Mouse (Mus musculus) liver, embryonic 14.5 days (tissue): ENCODE results near the gene Parp11. TPM values are rescaled to one million over a fixed set of nuclear protein-coding genes. Genes with fewer than 3 reads are reported as not detected.

Experiments
- ATAC-seq: fragments of 200-750 bp; cut with Nextera tagmentation; 2 replicates; pipeline ENCODE4 v1.8.0; 2017; ENCODE audit warnings: moderate number of reproducible peaks, mild to moderate bottlenecking, moderate library complexity; ENCODE audit not compliant: insufficient read depth
- DNase-seq, 3 experiments: peaks; one replicate each; pipeline ENCODE4 v3.0.0-alpha.2; 2012 to 2013; ENCODE audit warnings: low read depth in 3 of 3, low spot score in 3 of 3
- H3K27ac ChIP-seq: fragments of 300-500 bp; sonication (generic); 2 replicates; pipeline ENCODE4 v1.5.1; 2014; ENCODE audit warnings: moderate library complexity, mild to moderate bottlenecking, control low read depth, inconsistent platforms
- H3K27me3 ChIP-seq: fragments of 300-500 bp; sonication (generic); 2 replicates; pipeline ENCODE4 v1.6.1; 2014; ENCODE audit warnings: mild to moderate bottlenecking, low read length, moderate library complexity; ENCODE audit not compliant: control insufficient read depth, insufficient read depth
- H3K36me3 ChIP-seq: fragments of 300-500 bp; sonication (generic); replicated peaks from 2 replicates; pipeline ENCODE4 v1.6.1; 2014; ENCODE audit warnings: low read depth; ENCODE audit not compliant: control insufficient read depth, insufficient read depth
- H3K4me1 ChIP-seq, 2 experiments: fragments of 200-500 bp in 1 of 2; fragments of 300-500 bp in 1 of 2; sonication (generic) in 1 of 2; replicated peaks; 2 replicates each; pipeline ENCODE4 v1.6.1; 2012 to 2014; ENCODE audit warnings: antibody characterized with exemption in 1 of 2, inconsistent platforms in 1 of 2, low read length in 1 of 2; ENCODE audit not compliant: control insufficient read depth in 2 of 2, insufficient read depth in 2 of 2
- H3K4me2 ChIP-seq: fragments of 300-500 bp; sonication (generic); 2 replicates; pipeline ENCODE4 v1.6.1; 2014; ENCODE audit warnings: low read depth, mild to moderate bottlenecking, control low read depth, moderate library complexity
- H3K4me3 ChIP-seq, 2 experiments: fragments of 200-500 bp in 1 of 2; fragments of 300-500 bp in 1 of 2; sonication (generic) in 1 of 2; 2 replicates each; pipeline ENCODE4 v1.5.1; 2012 to 2014; ENCODE audit warnings: low read depth in 2 of 2, low read length in 2 of 2, mild to moderate bottlenecking in 2 of 2, control low read depth in 1 of 2, inconsistent platforms in 1 of 2, moderate library complexity in 1 of 2; ENCODE audit not compliant: insufficient read depth in 1 of 2
- H3K9ac ChIP-seq: fragments of 300-500 bp; sonication (generic); replicated peaks from 2 replicates; pipeline ENCODE4 v1.6.1; 2014; ENCODE audit warnings: mild to moderate bottlenecking, control low read depth, moderate library complexity
- H3K9me3 ChIP-seq: fragments of 300-500 bp; sonication (generic); 2 replicates; pipeline ENCODE4 v1.6.1; 2016; ENCODE audit warnings: low read length, mixed read lengths; ENCODE audit not compliant: control insufficient read depth
- CTCF ChIP-seq: IDR thresholded peaks from 2 replicates; pipeline ENCODE4 v1.5.1; 2016; ENCODE audit warnings: antibody characterized with exemption, low read depth, control low read depth
- EP300 ChIP-seq: IDR thresholded peaks from 2 replicates; pipeline ENCODE4 v1.6.1; 2016; ENCODE audit warnings: antibody characterized with exemption, low read depth
- WGBS: fragments of 180-500 bp; shearing (Covaris S2); extraction: QIAGEN DNeasy Blood & Tissue Kit; methylation state at CpG from one replicate; pipeline ENCODE4 v1.1.7; 2014; ENCODE audit not compliant: insufficient replicate concordance; 5-methylcytosine and 5-hydroxymethylcytosine counted together
- polyA plus RNA-seq, 2 experiments: library from polyadenylated mRNA; depleted of rRNA in 1 of 2; stranded (reverse) in 1 of 2; unstranded in 1 of 2; fragments of >200 nt; fragmentation: Nextera tagmentation in 1 of 2; extraction: Ambion mirVana in 1 of 2; gene quantifications; 2 replicates each; pipeline versions ENCODE4 v1.2.1 to v1.2.3; 2012 to 2014

The Parp11 gene
- polyA plus RNA-seq, 2 experiments: 5.0 to 5.7 TPM

DNA sequence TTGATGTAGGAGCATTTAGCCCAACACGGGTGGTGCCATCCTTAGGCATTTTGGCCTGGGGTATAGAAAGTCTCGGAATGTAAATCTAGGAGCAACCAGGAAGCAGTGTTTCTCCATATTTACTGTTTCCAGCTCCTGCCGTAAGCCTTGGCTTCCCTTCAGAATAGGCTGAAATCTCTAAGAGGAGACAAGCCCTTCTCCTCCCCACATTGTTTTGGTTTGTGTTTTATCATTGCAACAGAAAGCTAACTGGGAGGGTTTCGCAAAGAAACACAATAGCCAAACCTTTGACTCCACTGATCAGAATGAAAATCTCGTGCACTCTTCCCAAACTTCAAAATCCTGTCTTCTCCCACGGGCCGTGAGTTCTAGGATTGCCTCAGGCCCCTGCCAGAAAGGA lies 15.9 kb upstream of the Parp11 start:
- no peaks in the 10 kb centered on the region for H3K4me1 ChIP-seq
- no peaks in the 10 kb centered on the region for H3K9me3 ChIP-seq
- H3K36me3 ChIP-seq: no peaks in the 10 kb centered on the region
- DNase-seq: no peak
- no peak overlapping the region for H3K9ac ChIP-seq
- no peaks in the 10 kb centered on the region for H3K27me3 ChIP-seq
- no peak overlapping the region for H3K4me2 ChIP-seq
- no peak for ATAC-seq
- WGBS: 61% methylated on average over 7 of the region's 7 CpGs
- TF ChIP-seq EP300 (no peak), CTCF (no peak)
- no peak overlapping the region for H3K27ac ChIP-seq
- no peak overlapping the region for H3K4me3 ChIP-seq

GRCm38 (mm10) chr6:127431196-127431766 lies 15.4 kb upstream of the Parp11 start:
- Histone ChIP-seq H3K9ac (no peak overlapping the region), H3K36me3 (no peaks in the 10 kb centered on the region), H3K9me3 (no peaks in the 10 kb centered on the region), H3K4me3 (no peak overlapping the region), H3K4me2 (no peak overlapping the region), H3K27ac (no peak overlapping the region), H3K4me1 (no peaks in the 10 kb centered on the region), H3K27me3 (no peaks in the 10 kb centered on the region)
- no peak for TF ChIP-seq CTCF
- no peak for TF ChIP-seq EP300
- WGBS: 47% methylated on average over 6 of the region's 6 CpGs
- ATAC-seq: no peak
- DNase-seq: no peak

DNA sequence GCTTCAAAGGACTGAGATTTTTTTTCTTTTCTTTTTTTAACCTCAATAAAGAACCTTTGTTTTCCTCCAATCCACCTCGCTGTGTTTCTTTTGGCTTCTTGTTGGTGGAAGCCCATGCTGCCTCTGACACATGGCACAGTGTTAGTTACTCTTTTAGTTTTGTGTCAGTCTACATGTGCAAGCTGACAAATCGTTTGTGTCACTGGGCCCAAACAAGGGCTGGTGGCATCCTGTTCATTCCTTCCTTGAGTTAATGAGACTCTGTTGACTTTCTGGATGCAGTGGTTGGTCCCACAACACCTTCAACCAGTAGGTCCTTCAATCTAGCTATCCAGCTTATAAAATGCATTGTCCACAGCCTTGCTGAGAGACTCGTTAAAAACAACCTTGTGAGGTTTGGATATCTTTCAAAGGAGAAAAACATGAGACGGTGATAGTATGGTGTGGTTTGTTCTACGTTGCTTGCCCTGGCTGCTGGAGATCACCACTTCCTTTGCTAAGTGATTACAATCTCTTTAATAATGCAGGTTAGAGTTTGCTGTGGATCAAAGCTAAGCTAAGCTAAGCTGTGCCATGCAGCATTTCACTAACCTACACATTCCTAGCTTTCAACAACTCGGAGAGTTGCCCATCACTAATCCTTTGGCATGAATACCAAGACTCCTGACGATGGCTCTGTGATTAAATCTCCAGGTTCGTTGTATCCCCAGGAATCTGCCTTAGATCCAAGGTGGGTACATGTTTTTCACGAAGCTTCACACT lies 12.6 kb upstream of the Parp11 start:
- no peak for ATAC-seq
- WGBS: 43% methylated on average over 9 of the region's 9 CpGs
- Histone ChIP-seq H3K9me3 (no peaks in the 10 kb centered on the region), H3K27me3 (no peaks in the 10 kb centered on the region), H3K36me3 (no peaks in the 10 kb centered on the region), H3K9ac (no peak overlapping the region), H3K4me1 (no peaks in the 10 kb centered on the region), H3K4me3 (no peak overlapping the region), H3K27ac (no peak overlapping the region), H3K4me2 (no peak overlapping the region)
- no peak for DNase-seq
- TF ChIP-seq CTCF: no peak
- TF ChIP-seq EP300: no peak

- H3K4me3 ChIP-seq: no peak overlapping the region
- 53% methylated on average over 4 of the region's 4 CpGs for WGBS
- DNase-seq: no peak
- no peaks in the 10 kb centered on the region for H3K9me3 ChIP-seq
- ATAC-seq: no peak
- no peak overlapping the region for H3K27ac ChIP-seq
- no peaks in the 10 kb centered on the region for H3K4me1 ChIP-seq
- no peak overlapping the region for H3K4me2 ChIP-seq
- H3K9ac ChIP-seq: no peak overlapping the region
- no peak for TF ChIP-seq EP300
- no peak for TF ChIP-seq CTCF
- H3K27me3 ChIP-seq: no peaks in the 10 kb centered on the region
- H3K36me3 ChIP-seq: no peaks in the 10 kb centered on the region
These were observed 12.0 kb upstream of the Parp11 start for GRCm38 (mm10) chr6:127434648-127434984.

- Histone ChIP-seq H3K36me3 (no peaks in the 10 kb centered on the region), H3K9me3 (no peaks in the 10 kb centered on the region), H3K9ac (no peak overlapping the region), H3K4me2 (no peak overlapping the region), H3K27ac (no peak overlapping the region), H3K27me3 (no peaks in the 10 kb centered on the region), H3K4me3 (no peak overlapping the region), H3K4me1 (peaks cover 5 to 6% of the 10 kb centered on the region in 2 experiments)
- no peak for ATAC-seq
- 24% methylated on average over 3 of the region's 3 CpGs for WGBS
- TF ChIP-seq CTCF (no peak), EP300 (no peak)
- no peak for DNase-seq
These were observed 7.6 kb upstream of the Parp11 start for GRCm38 (mm10) chr6:127439063-127439462.
